Mouse (Mus musculus) megakaryocyte, embryonic 14.5 days (primary cell): ENCODE measurements around the gene Bcas1.

Experiments used
- FLI1 ChIP-seq: IDR thresholded peaks from 2 replicates; pipeline ENCODE4 v1.6.1; 2012; ENCODE audit warnings: low read length, inconsistent platforms, mixed read lengths
- GATA1 ChIP-seq: IDR thresholded peaks from 3 replicates; pipeline ENCODE4 v1.6.1; 2012; ENCODE audit warnings: mixed read lengths, low read length, inconsistent platforms, borderline replicate concordance

GRCm38 (mm10) chr2:170316344-170316743 is 111.3 kb downstream of the Bcas1 start:
- TF ChIP-seq GATA1 (no peak), FLI1 (no peak)
